Mouse (Mus musculus) erythroblast, embryonic 14.5 days (primary cell): ENCODE measurements around the gene Tnnc2.

Source experiments
- GATA1 ChIP-seq: IDR thresholded peaks from 2 replicates; pipeline ENCODE4 v1.6.1; 2012; ENCODE audit warnings: low read length, inconsistent platforms, mixed read lengths
- TAL1 ChIP-seq: IDR thresholded peaks from 3 replicates; pipeline ENCODE4 v1.6.1; 2012; ENCODE audit warnings: low read length, inconsistent platforms, mixed read lengths

- TF ChIP-seq GATA1 (no peak), TAL1 (no peak)
These were observed 48.7 kb upstream of the Tnnc2 start, which contains the start of gene Spata25 for GRCm38 (mm10) chr2:164828437-164828836.
